Mouse (Mus musculus) spleen, adult 10 weeks (tissue): ENCODE measurements around the gene Gm42421. TPM values are rescaled to one million over a fixed set of nuclear protein-coding genes. Genes with fewer than 3 reads are reported as not detected.

ENCODE experiments used
- polyA plus RNA-seq: library from polyadenylated mRNA; stranded (reverse); fragments of 350-450 nt; fragmentation: Illumina TruSeq; extraction: RNeasy Lipid Tissue Mini Kit (QIAGEN cat#74804); gene quantifications from one replicate; pipeline ENCODE4 v1.2.3, GENCODE M21; 2015; ENCODE audit warnings: low replicate concordance; ENCODE audit not compliant: insufficient read depth

The Gm42421 gene
- 1.9 TPM for polyA plus RNA-seq

GRCm38 (mm10) chr5:143927875-143928274 lies at the start of gene Gm42421:
Gm42421 (plus strand) TSS chr5:143928175.

DNA sequence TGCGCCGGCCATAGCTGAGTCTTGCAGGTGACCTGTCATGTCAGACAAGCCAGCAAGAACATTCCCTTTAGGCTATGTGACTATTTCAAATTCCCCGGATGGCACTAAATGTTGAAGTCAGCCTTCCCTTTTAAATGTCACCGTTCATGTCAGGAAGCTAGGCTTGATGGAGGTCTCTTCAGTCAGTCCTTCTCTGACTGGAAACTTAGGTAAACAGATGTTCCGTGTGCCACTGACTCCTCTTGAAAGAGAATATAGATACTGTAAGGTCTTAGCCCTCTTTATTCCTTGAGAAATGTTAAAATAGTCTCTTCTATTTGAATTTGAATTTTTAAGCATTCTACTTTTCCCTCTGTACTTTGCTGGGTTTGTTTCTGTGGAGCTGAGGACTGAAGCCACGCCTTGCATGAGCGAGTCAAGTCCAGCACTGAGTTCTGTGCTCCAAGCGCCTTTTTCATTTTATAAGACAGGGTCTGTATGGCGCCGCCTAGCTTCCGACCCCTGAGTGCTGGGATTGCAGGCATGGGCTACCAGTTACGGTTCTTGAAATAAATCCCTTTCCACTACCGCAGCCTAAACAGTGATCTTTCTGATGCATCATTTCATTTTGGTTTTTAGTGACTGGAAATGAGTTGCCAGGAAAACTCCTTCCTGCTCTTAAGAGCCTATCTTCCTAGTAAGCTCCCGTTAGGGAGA lies 30.2 kb upstream of the Gm42421 start, which contains the start of gene Ankrd61:
Ankrd61 (minus strand) TSS at position 51 of the 696 bp plus-strand sequence.

DNA sequence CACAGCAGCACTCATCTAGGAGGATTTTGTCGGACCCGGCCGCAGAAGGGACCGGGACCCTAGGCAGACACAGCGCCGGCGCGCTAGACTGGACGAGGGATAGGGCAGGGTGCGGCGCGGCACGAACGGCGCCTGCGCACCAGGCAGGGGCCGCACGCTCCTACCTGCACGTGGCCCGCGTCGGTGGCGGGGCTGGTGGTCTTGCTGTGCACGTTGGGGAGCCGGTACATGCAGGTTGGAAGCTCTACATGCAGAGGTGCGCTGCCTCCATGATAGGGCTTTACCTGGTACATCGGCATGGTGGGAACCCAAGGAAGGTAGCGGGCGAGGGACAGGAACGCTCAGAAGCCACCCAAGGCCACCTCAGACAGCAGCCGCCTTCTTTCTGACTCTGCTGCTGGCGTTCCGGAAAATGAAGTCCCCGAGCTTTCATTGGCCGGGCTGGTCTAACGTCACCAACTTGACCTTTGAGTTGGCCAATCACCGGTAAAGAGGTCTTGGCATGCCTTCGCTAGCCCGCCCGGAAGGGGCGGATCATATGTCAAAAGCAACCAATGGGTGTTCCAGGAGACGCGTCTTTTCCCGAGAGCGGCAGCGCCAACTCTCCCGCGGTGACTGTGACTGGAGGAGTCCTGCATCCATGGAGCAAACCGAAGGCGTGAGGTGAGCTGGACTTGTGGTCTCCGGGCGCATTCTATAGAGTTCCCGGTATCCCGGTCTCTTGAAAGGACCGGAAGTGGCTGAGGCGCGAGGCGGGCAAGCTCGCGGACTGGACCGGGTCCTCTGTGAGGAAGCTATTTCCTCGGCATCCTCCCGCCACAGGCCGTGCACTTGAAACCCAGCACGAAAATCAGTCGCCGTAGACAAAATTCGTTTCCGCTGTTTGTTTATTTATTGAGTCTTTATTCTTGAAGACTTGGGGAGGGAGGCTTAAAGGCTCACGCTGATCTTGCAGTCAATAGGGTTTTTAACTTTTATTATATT lies 18.3 kb upstream of the Gm42421 start, which contains the start of the genes Aimp2 and Pms2:
Aimp2 (minus strand) TSS at position 431 of the 984 bp plus-strand sequence.
Pms2 (plus strand) TSS at position 548 of the 984 bp plus-strand sequence.

DNA sequence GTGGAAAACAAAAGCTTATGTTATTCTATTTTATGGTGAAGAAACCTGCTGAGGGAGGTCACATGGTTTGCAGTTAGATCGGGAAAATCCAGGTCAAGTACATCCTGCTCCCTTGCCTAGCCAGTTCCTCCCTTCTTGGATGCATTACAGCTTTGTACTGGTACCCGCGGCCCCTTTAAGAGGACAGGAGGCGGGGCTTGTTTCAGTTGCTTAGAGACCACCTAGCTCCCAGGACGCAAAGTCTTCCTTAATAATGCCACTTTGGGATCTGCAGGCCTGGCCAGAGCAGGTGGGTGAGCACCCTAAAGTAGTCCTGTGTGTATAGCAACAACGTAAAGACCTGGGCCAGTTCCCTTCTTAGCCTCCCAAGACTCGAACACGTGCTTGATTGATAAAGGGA lies 4.9 kb downstream of the Gm42421 start, which contains the start of gene Rsph10b:
Rsph10b (plus strand) TSS at position 205 of the 400 bp plus-strand sequence.

Other genes starting within 250 kb of the Gm42421 start
- 15.0 TPM for gene Usp42, start 195.9 kb upstream of the Gm42421 start, polyA plus RNA-seq
- 48.0 TPM for gene Eif2ak1, start 110.4 kb upstream of the Gm42421 start, polyA plus RNA-seq
- 0.21 TPM for gene Ankrd61, start 30.5 kb upstream of the Gm42421 start, polyA plus RNA-seq
- gene Aimp2, start 18.3 kb upstream of the Gm42421 start, polyA plus RNA-seq, result 27.0 TPM
- 25.8 TPM for gene Pms2, start 18.2 kb upstream of the Gm42421 start, polyA plus RNA-seq
- 1.9 TPM for gene Rsph10b, start 4.9 kb downstream of the Gm42421 start, polyA plus RNA-seq
- 93.1 TPM for gene Ccz1, start 86.7 kb downstream of the Gm42421 start, polyA plus RNA-seq
- gene Ocm, start 98.5 kb downstream of the Gm42421 start, polyA plus RNA-seq, result not detected
- 18.0 TPM for gene Lmtk2, start 172.3 kb downstream of the Gm42421 start, polyA plus RNA-seq